Mouse (Mus musculus): ENCODE measurements around the gene Ift88. TPM values are rescaled to one million over a fixed set of nuclear protein-coding genes. Genes with fewer than 3 reads are reported as not detected.

Gene Ift88
- polyA plus RNA-seq, 1 experiment = 2.5 TPM

GRCm38 (mm10) chr14:57397221-57397620 is 26.6 kb upstream of the Ift88 start:
- TF ChIP-seq FOSL1 (IDR thresholded peaks at IDR 0.05; ENCODE audit: insufficient read depth, low read length, poor library complexity, severe bottlenecking) = no peak
- no peak for TF ChIP-seq USF1 (IDR thresholded peaks at IDR 0.05; ENCODE audit: low read depth)
- no peak for TF ChIP-seq CTCF (IDR thresholded peaks at IDR 0.05; ENCODE audit: control insufficient read depth, insufficient read depth, insufficient read length)
- TF ChIP-seq MYOG (IDR thresholded peaks at IDR 0.05; ENCODE audit: control insufficient read depth, extremely low read depth, insufficient read length) = no peak
- no peak for TF ChIP-seq CEBPB (IDR thresholded peaks at IDR 0.05; ENCODE audit: low read depth)
- TF ChIP-seq MAX (IDR thresholded peaks at IDR 0.05) = no peak
- no peak for TF ChIP-seq MYOD1 (IDR thresholded peaks at IDR 0.05; ENCODE audit: control insufficient read depth, insufficient read length, low read depth)
- no peaks in the 10 kb centered on the region for H3K79me2 ChIP-seq (ENCODE audit: control insufficient read depth, insufficient read depth)
- no peaks in the 10 kb centered on the region for H3K79me3 ChIP-seq (ENCODE audit: low read depth)
- no peaks in the 10 kb centered on the region for H3K27me3 ChIP-seq (ENCODE audit: control insufficient read depth, insufficient read depth, insufficient read length)
- no peak overlapping the region for H3ac ChIP-seq (ENCODE audit: control insufficient read depth, insufficient read length, low read depth)
- no peak overlapping the region for H3K4me3 ChIP-seq (ENCODE audit: insufficient read depth, poor library complexity, severe bottlenecking)
- H3K36me3 ChIP-seq (ENCODE audit: control insufficient read depth, insufficient read depth) = no peaks in the 10 kb centered on the region

GRCm38 (mm10) chr14:57398065-57398757 is 25.7 kb upstream of the Ift88 start, which contains the start of gene Cryl1:
TSS of gene Cryl1 (minus strand) at chr14:57398529.
- H3K79me3 ChIP-seq (ENCODE audit: low read depth) = no peaks in the 10 kb centered on the region
- TF ChIP-seq FOSL1 (IDR thresholded peaks at IDR 0.05; ENCODE audit: insufficient read depth, low read length, poor library complexity, severe bottlenecking) = no peak
- TF ChIP-seq CTCF (IDR thresholded peaks at IDR 0.05; ENCODE audit: control insufficient read depth, insufficient read depth, insufficient read length) = no peak
- TF ChIP-seq CEBPB (IDR thresholded peaks at IDR 0.05; ENCODE audit: low read depth) = no peak
- TF ChIP-seq USF1 (IDR thresholded peaks at IDR 0.05; ENCODE audit: low read depth) = no peak
- TF ChIP-seq MYOG (IDR thresholded peaks at IDR 0.05; ENCODE audit: control insufficient read depth, extremely low read depth, insufficient read length) = no peak
- no peak for TF ChIP-seq MAX (IDR thresholded peaks at IDR 0.05)
- no peak for TF ChIP-seq MYOD1 (IDR thresholded peaks at IDR 0.05; ENCODE audit: control insufficient read depth, insufficient read length, low read depth)
- no peaks in the 10 kb centered on the region for H3K36me3 ChIP-seq (ENCODE audit: control insufficient read depth, insufficient read depth)

GRCm38 (mm10) chr14:57398813-57399427 is 24.9 kb upstream of the Ift88 start:
- H3ac ChIP-seq (ENCODE audit: control insufficient read depth, insufficient read length, low read depth) = no peak overlapping the region
- H3K27me3 ChIP-seq (ENCODE audit: control insufficient read depth, insufficient read depth, insufficient read length) = no peaks in the 10 kb centered on the region
- H3K36me3 ChIP-seq (ENCODE audit: control insufficient read depth, insufficient read depth) = no peaks in the 10 kb centered on the region
- H3K79me2 ChIP-seq (ENCODE audit: control insufficient read depth, insufficient read depth) = no peaks in the 10 kb centered on the region
- TF ChIP-seq CTCF (IDR thresholded peaks at IDR 0.05; ENCODE audit: control insufficient read depth, insufficient read depth, insufficient read length) (no peak), MYOD1 (IDR thresholded peaks at IDR 0.05; ENCODE audit: control insufficient read depth, insufficient read length, low read depth) (no peak), MAX (IDR thresholded peaks at IDR 0.05) (no peak), CEBPB (IDR thresholded peaks at IDR 0.05; ENCODE audit: low read depth) (no peak), MYOG (IDR thresholded peaks at IDR 0.05; ENCODE audit: control insufficient read depth, extremely low read depth, insufficient read length) (no peak), USF1 (IDR thresholded peaks at IDR 0.05; ENCODE audit: low read depth) (no peak), FOSL1 (IDR thresholded peaks at IDR 0.05; ENCODE audit: insufficient read depth, low read length, poor library complexity, severe bottlenecking) (no peak)
- no peak overlapping the region for H3K4me3 ChIP-seq (ENCODE audit: insufficient read depth, poor library complexity, severe bottlenecking)
- no peaks in the 10 kb centered on the region for H3K79me3 ChIP-seq (ENCODE audit: low read depth)

More at GRCm38 (mm10) chr14:57398065-57398757, 25.7 kb upstream of the Ift88 start, which contains the start of gene Cryl1:
- no peaks in the 10 kb centered on the region for H3K27me3 ChIP-seq (ENCODE audit: control insufficient read depth, insufficient read depth, insufficient read length)
- no peaks in the 10 kb centered on the region for H3K79me2 ChIP-seq (ENCODE audit: control insufficient read depth, insufficient read depth)
- no peak within 1 kb of the TSS for H3K4me3 ChIP-seq (ENCODE audit: insufficient read depth, poor library complexity, severe bottlenecking)
- peak within 1 kb of the TSS; percentile 3 for H3ac ChIP-seq (ENCODE audit: control insufficient read depth, insufficient read length, low read depth)

- H3K79me3 ChIP-seq (ENCODE audit: low read depth) = no peaks in the 10 kb centered on the region
- TF ChIP-seq MYOG (IDR thresholded peaks at IDR 0.05; ENCODE audit: control insufficient read depth, extremely low read depth, insufficient read length) (no peak), USF1 (IDR thresholded peaks at IDR 0.05; ENCODE audit: low read depth) (no peak), MYOD1 (IDR thresholded peaks at IDR 0.05; ENCODE audit: control insufficient read depth, insufficient read length, low read depth) (no peak), MAX (IDR thresholded peaks at IDR 0.05) (no peak), CTCF (IDR thresholded peaks at IDR 0.05; ENCODE audit: control insufficient read depth, insufficient read depth, insufficient read length) (no peak), CEBPB (IDR thresholded peaks at IDR 0.05; ENCODE audit: low read depth) (no peak), FOSL1 (IDR thresholded peaks at IDR 0.05; ENCODE audit: insufficient read depth, low read length, poor library complexity, severe bottlenecking) (no peak)
- H3K36me3 ChIP-seq (ENCODE audit: control insufficient read depth, insufficient read depth) = no peaks in the 10 kb centered on the region
- H3K4me3 ChIP-seq (ENCODE audit: insufficient read depth, poor library complexity, severe bottlenecking) = no peak overlapping the region
- H3K27me3 ChIP-seq (ENCODE audit: control insufficient read depth, insufficient read depth, insufficient read length) = no peaks in the 10 kb centered on the region
- no peak overlapping the region for H3ac ChIP-seq (ENCODE audit: control insufficient read depth, insufficient read length, low read depth)
- H3K79me2 ChIP-seq (ENCODE audit: control insufficient read depth, insufficient read depth) = no peaks in the 10 kb centered on the region
Observed at GRCm38 (mm10) chr14:57402815-57403214, 21.0 kb upstream of the Ift88 start.

- no peaks in the 10 kb centered on the region for H3K79me3 ChIP-seq (ENCODE audit: low read depth)
Observed at GRCm38 (mm10) chr14:57407039-57407987, 16.5 kb upstream of the Ift88 start.

More at GRCm38 (mm10) chr14:57407039-57407987, 16.5 kb upstream of the Ift88 start:
- Histone ChIP-seq H3ac (ENCODE audit: control insufficient read depth, insufficient read length, low read depth) (no peak overlapping the region), H3K4me3 (ENCODE audit: insufficient read depth, poor library complexity, severe bottlenecking) (no peak overlapping the region), H3K27me3 (ENCODE audit: control insufficient read depth, insufficient read depth, insufficient read length) (peaks cover 4% of the 10 kb centered on the region), H3K79me2 (ENCODE audit: control insufficient read depth, insufficient read depth) (no peaks in the 10 kb centered on the region), H3K36me3 (ENCODE audit: control insufficient read depth, insufficient read depth) (no peaks in the 10 kb centered on the region)
- TF ChIP-seq CTCF (IDR thresholded peaks at IDR 0.05; ENCODE audit: control insufficient read depth, insufficient read depth, insufficient read length) (no peak), USF1 (IDR thresholded peaks at IDR 0.05; ENCODE audit: low read depth) (no peak), FOSL1 (IDR thresholded peaks at IDR 0.05; ENCODE audit: insufficient read depth, low read length, poor library complexity, severe bottlenecking) (no peak), MYOD1 (IDR thresholded peaks at IDR 0.05; ENCODE audit: control insufficient read depth, insufficient read length, low read depth) (no peak), MAX (IDR thresholded peaks at IDR 0.05) (no peak), CEBPB (IDR thresholded peaks at IDR 0.05; ENCODE audit: low read depth) (no peak), MYOG (IDR thresholded peaks at IDR 0.05; ENCODE audit: control insufficient read depth, extremely low read depth, insufficient read length) (no peak)

Data from C2C12 (cell line).